Mouse (Mus musculus) kidney, adult 11 months (tissue): Measurements from ENCODE around the gene Clec4g.

Source experiments
- DNase-seq: peaks from one replicate; pipeline ENCODE4 v3.0.0; 2022

Gene Clec4g

DNA sequence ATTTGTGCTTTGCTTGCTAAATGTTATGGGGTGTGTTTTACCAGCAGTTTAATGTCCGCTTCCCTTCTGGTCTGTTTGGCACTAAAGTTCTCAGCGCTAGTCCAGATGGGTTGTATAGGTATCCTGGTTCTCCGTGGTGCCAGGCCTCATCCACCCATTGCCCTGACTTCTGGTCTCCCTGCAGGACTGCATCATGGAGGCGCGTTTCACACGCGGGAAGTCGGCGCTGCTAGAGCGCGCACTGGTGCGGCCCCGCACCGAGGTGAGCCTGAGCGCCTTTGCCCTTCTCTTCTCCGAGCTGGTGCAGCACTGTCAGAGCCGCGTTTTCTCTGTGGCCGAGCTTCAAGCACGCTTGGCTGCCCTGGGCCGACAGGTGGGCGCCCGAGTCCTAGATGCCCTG is 41.6 kb downstream of the Clec4g start:
- no peak for DNase-seq

DNA sequence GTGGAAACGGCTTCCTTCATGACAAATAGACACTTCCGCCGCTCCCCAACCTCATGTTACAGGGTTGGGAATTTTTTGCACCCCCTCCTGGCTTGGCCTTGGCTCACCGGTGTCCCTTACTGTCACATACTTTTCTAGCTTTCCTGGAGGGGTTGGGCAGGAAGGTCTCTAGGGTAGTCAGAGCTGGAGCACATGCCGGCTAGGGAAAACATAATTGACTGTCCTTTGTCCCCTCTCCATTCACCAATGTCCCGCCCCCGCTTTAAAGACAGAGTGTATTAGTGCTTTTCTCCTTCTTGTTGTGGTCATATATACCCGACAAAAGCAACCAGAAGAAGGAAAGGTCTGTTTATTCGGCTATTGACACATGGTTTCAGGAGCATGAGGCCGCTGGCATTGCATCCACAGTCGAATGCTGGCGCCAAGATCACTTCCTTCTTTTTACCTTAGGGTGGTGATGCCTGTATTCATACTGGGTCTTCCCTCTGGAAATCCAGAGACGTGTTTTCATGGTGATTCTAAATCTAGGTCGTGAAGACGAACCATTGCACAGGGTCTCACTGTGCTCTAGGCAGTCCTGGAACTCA is 43.4 kb downstream of the Clec4g start:
- no peak for DNase-seq

DNA sequence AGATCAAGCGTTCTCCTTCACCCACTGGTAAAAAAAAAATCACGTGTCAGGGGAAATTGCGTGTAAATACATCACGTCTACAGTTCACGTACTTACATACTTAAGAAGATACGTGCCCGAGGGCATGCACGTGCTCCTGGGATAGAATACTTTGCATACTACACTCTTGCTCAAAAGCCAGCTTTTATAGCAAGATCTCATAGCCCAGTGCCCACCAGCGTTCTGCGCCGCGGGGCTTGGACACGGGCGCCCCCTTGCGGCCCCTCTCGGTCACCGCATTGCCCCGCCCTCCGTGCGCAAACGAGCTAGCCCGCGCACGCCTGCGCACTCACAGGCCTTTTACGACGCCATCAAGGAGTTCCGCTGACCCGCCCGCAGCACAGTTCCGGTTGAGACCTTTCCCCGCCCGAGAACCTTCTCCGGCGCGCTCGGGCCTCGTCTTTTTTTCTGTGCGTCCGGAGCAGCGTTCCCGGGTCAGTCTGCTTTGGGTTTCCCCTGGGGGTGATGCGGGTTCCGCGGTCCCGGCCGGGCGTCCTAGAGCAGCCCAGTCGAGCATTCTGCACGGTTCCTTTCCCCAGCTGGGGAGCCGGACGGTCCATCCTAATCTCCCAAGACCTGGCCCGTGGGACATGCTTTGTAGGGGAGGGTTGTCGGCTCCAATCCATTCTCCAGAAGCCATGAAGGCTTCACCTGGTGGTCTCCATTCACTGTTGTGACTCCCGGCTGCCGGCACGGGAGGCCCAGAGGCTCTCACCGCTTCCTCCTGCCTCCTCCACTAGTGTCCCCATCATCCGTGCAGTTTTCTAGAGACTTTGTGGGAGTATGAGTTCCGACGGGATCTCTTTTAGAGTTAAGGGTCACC is 44.1 kb downstream of the Clec4g start, which contains the start of gene Trappc5:
Gene Trappc5, plus strand, starts transcription at position 169 of the 862 bp plus-strand sequence.
- peak; percentile 92 for DNase-seq

DNA sequence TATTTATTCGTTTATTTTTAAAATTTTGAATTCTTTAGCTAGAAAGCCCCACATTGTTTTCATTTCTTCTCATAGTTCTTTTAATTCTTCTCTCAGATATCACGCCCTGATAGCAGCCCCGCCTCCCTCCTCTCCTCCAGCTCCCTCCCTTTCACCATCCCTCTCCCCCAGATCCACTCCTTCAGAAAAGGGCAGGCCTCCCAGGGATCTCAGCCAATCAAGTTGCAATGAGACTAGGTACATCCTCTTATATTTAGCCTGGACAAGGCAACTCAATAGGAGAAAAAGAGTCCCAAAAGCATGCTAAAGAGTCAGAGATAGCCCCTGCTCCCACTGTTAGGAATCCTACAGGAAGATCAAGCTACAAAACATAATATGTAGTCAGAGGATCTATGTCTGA is 45.8 kb downstream of the Clec4g start:
- no peak for DNase-seq

DNA sequence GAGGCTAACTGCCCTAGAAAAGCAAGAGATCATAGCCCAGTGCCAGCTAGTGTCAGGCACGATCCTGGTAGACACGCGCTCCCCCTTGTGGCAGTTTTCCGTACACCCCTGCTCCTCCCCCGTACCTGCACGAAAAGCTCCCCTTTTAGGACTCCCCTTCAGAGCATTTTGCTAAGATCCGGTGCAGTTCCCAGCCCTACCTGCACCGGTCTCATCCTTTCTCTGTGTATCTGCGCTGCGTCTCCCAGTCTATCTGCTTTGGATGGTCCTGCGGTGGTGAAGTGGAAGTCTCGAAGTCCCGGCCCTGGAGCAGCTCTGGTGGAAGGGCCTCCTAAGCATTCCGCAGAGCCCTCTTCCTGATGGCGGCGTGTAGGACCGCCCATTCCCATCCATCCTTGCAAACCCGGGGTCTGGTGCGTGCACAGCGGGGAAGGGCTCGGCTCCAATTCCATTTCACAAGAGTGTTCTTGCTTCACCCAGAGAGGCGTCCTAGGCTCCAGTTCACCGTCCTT is 48.4 kb downstream of the Clec4g start, which contains the start of gene Fcor:
Gene Fcor, minus strand, starts transcription at position 383 of the 512 bp plus-strand sequence.
- DNase-seq = peak; percentile 78

DNA sequence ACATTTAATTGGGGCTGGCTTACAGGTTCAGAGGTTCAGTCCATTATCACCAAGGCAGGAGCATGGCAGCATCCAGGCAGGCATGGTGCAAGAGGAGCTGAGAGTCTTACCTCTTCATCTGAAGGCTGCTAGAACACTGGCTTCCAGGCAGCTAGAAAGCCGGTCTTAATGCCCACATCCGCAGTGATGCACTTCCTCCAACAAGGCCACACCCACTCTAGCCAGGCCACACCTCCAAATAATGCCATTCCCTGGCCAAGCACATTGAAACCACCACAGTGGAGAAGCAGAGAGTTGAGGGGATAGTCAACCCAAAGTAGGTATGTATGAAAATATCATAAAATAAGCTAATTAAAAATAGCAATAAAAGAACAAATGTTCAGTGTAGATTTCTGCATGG is 50.1 kb downstream of the Clec4g start:
- no peak for DNase-seq

DNA sequence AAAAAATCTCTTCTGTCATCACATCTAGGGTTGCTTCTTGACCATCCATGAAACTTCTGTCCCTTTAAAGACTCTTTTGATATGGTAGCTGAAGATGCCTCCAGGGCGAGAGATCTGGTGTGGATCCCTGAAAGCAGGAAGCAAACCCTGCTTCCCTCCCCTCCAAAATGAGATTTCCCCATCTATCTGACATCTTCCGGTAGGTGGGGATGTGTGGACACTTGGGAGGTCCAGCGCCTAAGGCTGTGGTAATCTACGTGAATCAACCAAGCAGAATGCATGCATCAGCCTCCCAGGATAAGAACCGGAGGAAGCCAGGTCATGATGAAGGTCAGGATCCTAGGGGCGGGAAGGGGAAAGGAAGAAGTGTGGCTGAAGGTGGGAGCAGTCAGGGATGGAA is 54.9 kb downstream of the Clec4g start, which contains the start of gene Mcemp1:
Gene Mcemp1, plus strand, starts transcription at position 248 of the 400 bp plus-strand sequence.
- DNase-seq = no peak

DNA sequence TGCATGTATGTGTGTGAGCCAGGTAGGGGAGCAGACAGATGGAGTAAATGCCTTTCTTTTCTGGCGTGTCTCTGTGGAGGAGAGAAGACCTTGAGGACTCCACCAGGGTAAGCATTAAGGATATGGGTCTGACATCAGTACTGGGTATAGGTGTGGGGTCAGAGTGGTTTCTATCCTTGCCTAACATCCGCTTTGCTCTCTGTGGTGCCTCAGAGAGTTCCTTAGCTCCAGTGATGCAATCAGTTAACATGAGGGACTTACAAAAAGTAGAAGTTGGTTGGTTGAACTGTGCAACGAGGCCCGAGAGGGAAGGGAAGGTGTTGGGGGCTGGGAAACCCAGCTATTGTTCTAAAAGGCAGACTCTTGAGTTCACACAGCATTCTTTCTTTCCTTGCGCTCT is 56.0 kb downstream of the Clec4g start:
- no peak for DNase-seq

DNA sequence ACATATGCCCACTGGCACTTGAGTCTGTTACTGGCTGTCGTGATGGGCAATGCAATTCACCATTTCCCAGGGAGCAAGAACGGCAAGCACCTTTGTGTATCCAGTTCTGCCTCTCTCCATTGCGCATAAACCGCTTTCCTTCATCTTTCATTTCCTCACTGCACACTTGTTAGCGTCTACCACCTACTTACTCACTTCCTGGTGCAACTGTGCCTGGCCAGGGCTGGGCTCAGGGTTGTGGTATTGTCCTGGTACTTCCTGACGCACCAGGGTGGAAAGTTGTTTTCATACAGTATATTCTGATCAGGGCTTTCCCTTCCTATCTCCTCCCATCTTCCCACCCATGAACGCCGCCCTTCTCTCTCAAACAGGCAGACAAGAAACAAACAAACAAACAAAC is 59.6 kb downstream of the Clec4g start:
- DNase-seq = no peak
